Mouse (Mus musculus) right cerebral cortex, adult 2 months (tissue): ENCODE results near the gene Igdcc4.
"Not testable (repeated sequence)": the region's sequence is repeated elsewhere in the genome, so short reads cannot be mapped to it uniquely, and the experiment has no call there.

Experiments used
- DNase-seq, 2 experiments: peaks; one replicate each; pipeline ENCODE4 v3.0.0; 2021 to 2022; ENCODE audit warnings: low spot score in 2 of 2

The Igdcc4 gene

DNA sequence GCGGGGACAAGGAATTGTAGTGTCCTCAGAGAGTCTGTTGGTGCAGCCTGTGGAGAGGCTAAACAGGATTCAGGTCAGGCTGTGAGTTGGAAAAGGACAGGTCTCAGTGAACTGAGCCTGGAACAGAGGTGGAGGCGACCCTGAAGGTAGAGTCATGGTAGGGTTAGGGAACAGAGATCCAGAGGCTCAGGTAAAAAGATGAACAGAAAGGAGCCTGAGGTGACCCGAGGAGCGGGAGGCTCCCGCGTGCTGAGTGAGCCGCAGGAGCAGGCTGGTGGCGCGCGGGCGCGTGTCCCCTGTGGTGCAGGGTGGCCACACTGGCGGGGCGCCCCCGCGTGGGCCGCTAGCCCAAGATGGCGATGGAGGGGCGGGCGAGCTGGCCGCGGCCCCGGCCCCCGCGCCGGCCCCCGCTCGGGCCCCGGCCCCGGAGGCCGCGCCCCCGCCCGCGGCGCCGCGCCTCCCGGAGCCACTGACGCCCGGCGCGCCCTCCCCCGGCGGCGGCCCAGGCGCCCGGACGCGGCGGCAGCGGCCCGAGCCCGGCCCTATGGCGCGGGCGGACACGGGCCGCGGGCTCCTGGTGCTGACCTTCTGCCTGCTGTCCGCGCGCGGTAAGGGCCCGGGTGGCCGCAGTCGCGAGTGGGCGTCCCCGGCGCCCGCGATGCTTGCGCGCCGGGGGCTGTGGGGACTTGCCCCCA, at the start of gene Igdcc4:
Gene Igdcc4, plus strand, starts transcription at position 496 of the 695 bp plus-strand sequence.
- peak; percentile 31 to 39 for DNase-seq

DNA sequence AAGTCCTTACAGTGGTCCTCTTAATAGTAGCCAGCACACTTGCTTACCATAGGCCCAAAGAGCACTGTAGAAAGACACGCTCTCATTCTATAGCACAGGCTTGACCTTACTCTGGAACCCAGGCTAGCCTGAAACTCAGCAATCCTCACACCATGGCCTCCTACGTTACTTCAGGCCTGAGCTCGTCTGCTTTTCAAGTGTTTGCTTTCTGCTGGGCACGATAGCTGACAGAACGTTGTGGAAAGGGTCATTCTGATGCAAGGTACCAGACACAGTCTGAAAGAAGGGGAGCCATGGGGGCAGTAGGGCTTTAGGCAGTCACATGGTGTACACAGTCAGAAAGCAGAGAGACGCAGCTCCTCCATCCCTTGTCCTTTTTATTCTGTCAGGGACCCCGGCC, 37.0 kb upstream of the Igdcc4 start:
- no peak for DNase-seq

DNA sequence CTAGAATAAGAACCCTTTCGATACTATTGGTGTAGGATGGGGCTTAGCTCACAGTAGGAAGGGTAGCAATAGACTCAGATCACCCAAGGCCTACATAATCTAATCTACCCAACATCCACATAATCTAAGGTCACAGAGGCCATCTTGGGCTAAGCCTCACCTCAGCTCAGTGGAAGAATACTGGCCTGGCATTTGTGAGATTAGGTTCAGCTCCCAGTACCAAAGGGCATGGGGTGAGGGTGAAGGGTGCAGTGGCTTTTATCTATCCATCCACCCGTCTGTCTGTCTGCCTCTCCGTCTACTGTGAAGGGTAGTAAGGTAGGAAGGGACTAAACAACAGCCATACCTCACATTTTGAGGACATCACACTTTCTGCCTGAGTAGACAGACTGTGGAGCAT, 30.7 kb upstream of the Igdcc4 start:
- no peak for DNase-seq

DNA sequence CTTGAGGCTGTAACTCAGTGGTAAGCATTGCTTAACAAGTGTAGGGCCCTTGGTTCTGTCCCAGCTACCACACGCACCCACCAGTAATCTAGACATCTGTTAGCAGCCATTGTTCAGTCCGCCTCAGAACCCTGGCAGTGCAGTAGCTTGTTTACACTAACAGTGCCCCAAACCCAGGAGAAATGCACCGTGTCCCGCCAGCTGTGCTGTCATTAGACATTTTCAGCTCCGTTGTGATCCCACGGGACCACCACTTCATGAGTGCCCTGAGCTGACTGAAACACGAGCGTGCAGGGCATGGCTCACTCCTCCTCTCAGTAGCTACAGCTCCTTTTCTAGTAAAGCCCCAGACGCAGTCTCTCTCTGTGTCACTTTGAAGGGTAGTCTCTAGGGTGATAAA, 27.7 kb upstream of the Igdcc4 start:
- no peak for DNase-seq

DNA sequence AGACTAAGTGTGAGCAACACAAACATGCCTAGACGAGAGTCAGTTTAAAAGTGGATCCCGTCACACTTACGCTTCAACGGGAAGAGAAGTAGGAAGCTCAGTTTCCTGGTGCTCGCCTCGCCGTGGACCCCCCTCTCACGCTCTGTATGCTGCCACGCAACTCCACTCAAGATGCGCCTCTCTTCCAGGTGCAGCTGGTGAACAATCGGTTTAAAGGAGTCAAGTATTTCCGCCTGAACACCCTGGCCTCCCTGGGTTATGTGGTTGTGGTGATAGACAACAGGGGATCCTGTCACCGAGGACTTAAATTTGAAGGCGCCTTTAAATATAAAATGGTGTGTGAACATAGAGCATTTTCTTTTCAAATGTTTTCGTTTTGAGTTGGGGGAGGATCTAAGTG, 27.0 kb upstream of the Igdcc4 start:
- no peak for DNase-seq

DNA sequence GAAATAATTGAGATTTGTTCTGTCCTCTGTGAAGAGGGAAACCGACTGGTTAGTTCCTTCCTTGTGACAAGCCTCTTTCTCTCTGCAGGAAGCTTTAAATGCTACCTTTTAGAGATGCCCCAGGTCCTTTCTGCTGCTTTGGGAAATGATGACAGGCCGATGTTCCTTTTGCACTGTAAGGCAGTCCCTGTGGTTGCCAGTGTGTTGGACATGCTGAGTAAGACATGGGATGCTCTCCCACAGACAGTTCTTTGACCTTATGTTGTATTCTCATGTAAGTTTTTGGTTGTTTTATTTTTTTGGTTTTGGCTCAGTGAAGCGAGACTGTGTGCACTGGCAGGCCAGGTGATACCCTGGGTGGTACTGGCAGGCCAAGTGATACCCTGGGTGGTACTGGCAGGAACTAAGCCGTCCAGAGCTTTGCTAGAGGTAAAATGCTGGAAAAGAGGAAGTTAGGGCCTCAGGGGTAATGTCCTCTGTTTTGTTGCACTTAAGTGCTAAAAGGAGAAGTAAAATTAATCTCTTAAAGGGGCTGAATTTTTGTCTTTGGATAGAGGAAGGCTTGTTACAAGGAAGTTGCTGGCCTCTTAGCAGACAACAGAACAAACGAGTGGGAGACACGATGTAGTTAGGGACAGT, 26.3 kb upstream of the Igdcc4 start:
- no peak for DNase-seq

DNA sequence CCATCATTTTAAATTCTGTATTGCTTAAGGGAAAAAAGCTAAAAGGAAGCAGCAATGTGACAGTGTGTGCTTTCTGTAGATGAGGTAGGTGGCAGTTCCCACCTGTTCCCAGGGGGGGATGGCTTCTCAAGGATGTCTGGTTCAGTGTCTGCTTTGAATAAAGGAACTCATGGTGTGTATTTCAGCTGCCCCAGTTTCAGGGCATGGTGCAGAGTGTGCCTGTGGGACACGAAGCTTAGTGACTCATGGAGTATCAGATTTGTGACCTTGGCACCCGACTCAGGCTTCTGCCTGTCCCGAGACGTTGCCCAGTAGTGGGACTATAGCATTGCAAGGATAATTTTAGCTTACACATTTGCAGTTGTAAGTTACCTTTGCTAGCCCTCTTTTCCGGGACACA, 23.8 kb upstream of the Igdcc4 start:
- DNase-seq: no peak

DNA sequence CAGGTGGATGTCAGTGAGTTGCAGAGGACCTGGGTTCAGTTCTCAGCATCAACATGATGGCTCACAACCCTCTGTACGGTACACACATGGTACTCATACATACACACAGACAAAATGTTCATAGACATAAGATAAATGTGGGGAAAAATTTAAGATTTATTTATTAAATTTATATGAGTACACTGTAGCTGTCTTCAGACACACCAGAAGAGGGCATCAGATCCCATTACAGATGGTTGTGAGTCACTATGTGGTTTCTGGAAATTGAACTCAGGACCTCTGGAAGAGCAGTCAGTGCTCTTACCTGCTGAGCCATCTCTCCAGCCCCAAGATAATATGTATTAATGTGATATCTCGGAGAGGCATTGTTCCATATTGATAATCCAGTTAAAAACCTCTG, 21.1 kb upstream of the Igdcc4 start:
- DNase-seq: not testable (repeated sequence)

DNA sequence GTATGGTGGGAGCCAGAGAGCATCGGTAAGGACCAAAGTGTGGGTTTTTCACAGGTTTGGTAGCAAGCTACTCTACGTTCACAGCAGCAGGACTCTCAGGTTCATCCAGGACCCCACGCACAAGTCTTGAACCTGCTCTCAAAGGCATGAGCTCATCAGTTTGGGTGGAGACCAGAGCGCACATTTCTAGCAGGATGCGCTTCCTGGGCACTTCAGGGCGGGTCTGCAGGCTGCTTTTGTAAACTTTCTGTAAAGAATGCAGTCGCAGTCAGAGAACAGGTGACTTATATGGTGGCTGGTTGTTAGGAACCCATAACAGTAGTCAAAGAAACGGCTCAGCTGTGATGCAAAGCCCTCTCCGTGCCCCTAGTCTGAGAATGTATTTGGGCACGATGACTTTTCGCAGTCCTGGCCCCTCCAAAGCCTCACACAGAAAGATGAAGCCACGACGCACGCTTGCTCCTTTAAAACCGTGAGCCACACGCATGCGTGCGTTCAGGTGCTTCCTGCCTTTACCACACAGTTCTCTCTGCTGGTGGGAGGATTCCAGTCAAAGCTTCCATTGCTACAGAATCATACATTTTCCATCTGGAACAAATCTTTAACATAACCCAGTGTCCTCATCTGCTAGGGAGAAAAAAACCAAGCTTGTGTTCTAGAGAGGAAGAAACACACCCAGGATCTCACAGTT, 18.1 kb upstream of the Igdcc4 start:
- DNase-seq: no peak

DNA sequence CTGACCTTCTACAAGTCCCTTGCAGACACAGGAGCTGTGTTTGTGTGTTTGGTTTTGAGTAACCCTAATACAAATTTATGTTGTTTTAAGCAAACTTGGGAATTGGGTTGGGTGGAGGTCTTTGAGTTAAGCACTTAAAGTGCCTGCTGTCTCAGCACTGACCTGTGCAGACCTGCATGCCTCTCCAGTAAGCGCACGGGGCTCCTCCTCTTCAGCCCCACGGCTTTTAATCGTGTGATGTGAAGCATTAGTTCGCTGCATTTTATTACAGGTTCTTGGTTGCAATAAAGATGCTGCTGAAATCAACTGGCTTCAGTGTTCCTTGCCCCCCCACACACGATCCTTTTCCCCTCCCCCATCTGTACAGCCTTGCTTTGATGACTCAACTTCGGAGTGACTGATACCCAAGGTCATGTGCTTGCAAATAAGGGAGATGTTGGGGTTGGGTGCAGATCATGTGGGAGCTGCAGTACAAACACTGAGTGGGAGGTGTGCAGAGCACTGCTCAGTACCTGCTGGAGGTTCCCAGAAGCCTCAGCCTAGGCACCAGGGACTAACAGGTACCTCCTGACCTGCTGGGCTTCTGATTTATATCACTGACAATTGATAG, 17.0 kb upstream of the Igdcc4 start:
- DNase-seq: no peak

DNA sequence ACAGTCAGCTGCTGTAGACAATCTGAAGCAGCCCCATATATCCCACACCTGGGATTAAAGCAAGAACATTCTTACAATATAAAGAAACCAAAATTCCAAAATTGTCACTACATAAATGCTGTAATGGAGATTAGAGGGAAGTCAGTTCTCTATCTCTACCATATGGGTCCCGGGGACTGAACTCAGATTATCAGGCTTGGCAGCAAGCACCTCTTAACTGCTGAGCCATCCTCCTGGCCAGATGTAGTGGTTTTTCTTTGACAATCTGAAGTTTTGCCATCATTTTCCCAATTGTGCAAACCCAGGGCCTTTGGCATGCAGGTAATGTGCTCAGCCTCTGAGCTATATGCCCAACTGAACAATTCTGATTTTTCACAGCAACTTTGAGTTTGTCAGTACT, 16.0 kb upstream of the Igdcc4 start:
- no peak for DNase-seq

DNA sequence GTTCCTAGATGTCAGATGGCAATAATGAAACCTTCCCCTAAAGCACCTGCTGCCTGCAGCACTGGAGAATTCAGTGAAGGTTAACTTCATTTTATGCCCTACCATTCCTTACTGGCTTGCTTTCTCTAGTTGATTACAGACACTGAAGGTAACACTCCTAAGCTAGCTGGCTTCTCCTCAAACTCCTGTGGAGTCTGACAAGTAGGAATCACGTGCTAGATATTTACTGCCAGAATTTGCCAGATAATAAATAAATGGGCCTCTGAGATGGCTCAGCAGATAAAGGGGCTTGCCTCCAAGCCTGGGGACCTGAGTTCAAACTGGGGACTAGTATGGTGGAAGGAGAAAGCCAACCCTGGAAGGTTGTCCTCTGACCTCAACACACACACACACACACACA, 14.5 kb upstream of the Igdcc4 start:
- no peak for DNase-seq

DNA sequence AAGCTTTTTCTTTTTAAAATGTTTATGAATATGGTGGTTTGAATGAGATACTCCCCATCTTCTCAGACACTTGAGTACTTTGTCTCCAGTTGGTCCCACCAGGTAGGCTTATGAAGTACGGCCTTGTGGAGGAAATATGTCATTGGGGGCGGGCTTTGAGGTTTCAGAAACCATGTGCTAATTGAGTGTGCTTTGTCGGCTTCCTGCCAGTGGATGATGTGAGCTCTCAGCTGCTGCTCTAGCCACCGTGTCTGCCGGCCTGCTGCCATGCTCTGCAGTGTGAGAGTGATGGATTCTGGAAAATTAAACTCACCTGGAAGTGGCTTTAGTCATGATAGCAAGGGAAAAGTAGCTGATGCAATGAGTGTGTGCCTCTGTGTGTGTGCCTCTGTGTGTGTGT, 13.8 kb upstream of the Igdcc4 start:
- no peak for DNase-seq

DNA sequence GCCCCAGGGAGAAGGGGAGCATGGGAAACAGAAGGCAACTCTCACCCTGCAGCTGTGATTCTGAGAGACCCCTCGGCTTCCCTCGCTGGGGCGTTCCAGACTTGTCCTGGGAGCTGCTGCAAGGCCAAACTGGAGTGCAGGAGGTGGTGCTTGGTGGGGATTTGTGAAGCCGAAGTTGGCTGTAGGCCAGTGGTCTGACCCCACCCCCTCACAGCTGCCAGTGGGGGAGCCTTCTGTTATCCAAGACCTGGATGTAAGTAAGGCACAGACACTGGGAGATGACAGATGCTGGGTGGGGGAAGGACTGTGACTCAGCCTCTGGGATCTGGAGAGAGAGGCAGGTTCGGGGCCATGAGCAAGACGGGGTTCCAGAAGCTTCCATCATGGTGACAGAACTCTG, 7.0 kb upstream of the Igdcc4 start:
- peak; percentile 36 to 58 for DNase-seq

DNA sequence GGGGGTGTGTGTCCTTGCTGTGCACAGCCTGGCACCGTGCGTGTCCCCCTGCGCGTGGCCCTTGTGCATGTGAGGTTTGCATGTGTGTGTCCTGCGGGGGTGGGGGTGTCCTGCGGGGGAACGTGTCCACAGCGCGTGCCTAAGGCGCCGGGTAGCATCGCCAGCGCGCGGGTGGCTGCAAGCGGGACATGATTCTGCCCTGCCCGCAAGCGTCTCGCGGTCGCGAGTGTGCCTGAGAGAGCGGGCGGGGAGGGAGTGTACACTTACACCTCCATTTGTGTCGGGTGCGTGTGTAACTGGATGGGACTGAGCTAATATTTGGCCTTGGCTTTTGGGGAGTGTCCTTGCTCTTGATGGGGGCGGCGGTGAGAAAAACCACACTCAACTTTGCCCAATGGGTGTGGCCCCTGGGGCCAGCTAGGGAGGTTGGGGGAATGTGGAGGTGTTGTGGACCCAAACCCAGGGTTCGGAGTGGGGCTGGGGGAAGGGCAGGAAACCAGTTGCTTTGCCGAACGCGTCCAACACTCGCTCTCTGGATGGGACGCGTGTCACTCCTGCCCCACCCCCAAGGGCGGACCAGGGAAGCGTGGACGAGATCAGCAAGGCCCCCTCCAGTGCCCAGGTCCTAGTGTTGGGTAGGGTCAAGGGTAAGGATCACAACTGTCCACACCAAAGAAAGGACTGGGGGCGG, 545 bp downstream of the Igdcc4 start:
- peak; percentile 33 to 44 for DNase-seq

DNA sequence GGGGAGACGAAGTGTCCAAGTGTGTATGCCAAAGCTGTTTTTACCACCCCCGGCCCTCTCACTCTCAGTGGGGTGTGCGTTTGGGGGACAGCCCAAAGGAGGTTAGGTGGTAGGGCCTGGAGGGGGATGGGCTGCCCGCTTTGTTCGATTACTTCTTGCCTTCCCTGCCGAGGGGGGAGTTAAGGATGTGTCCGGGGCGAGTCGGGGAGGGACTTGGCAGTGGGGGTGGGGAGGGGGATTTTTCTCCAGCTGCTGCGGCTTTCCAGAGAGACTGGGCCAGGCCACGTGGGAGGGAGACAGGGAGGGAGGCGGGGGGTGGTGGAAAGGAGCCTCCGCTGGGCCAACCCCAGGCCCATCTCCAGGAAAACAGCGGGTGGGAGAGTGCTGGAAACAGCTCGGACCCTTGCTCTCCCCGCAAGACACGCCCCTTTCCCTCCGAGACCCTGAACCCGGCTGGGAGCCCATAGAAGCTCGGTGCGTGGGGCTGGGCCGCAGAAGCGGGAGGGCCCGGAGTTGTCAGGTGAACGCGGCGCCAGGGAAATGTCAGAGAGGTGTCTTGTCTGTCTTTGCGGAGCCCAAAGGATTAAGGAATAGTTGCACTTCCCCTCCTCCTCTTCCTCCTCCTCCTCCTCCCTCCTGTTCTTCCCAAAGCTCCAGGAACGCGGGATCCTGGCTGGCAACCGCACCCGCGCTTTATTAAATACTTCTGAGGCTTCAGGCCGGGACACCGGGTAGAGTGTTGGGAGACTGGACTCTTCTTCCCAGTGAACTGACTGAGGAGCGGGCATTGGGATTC, 1.3 kb downstream of the Igdcc4 start:
- DNase-seq: peak in 1 of 2 experiments; percentile 23

DNA sequence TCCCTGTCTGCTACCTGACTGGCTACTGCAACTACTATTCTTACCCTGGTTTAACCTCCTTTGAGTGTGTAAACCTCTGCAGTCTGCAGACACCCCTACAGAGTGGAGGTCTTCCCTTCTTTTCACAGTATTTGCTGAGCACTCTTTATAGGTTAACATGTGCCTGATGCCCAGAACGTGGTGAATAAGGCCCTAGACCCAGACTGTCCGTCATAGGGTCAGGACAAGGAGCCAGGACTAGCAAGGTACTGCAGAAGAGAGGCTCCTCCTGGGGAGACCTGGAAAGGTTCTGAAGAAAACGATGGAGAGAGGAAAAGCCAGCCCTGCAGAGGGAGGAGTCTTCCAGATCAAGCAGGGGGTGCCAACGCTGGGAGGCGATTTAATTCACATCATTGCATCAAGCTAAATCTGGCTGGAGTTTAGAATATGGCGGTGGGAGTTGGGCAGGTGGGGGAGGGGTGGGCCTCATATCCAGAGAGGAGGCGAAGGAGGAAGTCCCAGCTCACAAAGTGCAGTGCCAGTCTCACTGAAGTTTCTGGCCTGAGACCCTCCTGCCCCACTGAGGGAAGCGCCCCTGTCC, 2.0 kb downstream of the Igdcc4 start:
- DNase-seq: no peak

DNA sequence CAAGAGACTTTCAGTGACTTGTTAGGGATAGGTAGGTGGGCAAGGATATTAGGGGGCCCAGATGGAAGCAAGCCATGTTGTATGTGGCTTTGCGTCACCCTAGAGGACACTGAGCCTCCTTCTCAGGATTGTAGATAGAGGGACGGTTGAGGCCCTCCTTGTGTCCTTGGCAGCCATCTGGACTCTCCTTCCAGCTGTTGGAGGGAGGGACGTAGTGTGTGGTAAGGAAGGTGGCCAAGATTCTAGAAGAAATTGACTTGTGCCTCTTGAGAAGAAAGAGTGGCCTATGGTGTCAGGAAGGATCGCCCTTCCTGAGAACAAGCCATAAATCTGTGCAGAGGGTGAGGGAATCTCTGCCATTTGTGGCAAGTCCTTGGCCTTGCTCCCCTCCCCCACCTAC, 5.5 kb downstream of the Igdcc4 start:
- no peak for DNase-seq

DNA sequence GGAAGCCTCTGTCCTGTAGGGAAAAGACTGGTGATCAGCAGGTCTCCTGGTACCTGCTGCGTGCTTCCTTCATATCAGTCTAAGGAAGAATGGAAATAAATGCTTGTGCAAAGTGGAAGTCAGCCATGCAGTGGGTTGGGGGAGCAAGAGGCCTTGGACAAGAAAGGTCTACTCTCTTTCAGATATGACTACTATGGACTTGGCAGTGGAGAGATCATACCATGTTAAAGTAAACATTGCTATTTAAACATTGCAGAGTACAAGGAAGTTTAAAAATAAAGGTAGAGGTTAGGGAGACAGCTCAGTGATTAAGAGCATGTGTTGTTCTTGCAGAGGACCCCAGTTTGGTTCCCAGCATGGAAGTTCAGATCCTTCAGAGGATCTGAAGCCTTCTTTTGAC, 6.6 kb downstream of the Igdcc4 start:
- DNase-seq: no peak

DNA sequence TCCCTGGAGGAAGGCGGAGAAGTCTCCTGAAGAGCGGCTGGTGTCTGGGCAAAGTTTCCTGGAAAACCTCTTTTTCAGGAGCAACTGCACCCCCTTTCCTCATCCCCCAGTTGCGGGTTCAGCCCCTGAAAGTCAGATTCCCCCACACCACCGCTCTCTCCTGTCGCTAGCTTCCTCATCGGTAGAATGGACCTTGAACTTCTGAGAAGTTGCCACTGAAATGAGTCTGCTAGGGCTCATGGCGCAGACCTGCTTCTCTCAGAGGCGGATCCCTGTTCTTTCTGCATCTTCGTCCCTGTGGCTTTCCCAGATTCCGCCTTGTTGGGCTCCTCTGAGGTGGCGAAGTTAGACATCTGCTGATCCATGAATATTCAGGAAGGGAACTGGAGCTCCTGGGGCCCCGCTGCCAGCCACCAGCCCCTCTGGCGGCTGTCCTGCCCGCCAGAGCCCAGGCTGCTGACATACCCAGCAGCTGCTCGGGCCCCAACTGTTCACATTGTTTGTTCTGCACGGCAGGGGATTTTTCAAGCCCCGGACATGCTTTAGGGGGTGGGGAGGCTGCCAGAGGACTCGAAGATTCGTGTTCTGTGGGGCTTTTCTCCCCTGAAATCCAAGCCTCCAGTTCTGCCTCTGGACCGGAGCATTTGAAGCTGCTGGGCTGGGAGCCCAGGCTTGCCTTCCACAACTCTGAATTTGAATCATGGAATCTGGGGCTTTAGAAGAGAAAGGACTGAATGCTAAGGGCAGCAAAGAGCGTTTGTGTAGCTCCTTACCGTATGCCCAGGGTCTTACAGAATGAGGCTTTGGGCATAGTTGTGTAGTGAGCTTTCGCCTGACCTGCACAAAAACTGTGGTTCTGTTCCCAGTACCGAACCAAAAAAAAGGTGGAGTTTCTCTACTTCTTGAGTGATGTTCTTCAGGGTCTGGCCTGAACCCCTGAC, 8.1 kb downstream of the Igdcc4 start:
- peak; percentile 26 to 45 for DNase-seq
